Mouse (Mus musculus): ENCODE results near the gene Dmrta2. TPM values are rescaled to one million over a fixed set of nuclear protein-coding genes. Genes with fewer than 3 reads are reported as not detected.

The Dmrta2 gene
- total and polyA plus RNA-seq, 3 experiments: 0.11 to 0.40 TPM; not detected in 1

DNA sequence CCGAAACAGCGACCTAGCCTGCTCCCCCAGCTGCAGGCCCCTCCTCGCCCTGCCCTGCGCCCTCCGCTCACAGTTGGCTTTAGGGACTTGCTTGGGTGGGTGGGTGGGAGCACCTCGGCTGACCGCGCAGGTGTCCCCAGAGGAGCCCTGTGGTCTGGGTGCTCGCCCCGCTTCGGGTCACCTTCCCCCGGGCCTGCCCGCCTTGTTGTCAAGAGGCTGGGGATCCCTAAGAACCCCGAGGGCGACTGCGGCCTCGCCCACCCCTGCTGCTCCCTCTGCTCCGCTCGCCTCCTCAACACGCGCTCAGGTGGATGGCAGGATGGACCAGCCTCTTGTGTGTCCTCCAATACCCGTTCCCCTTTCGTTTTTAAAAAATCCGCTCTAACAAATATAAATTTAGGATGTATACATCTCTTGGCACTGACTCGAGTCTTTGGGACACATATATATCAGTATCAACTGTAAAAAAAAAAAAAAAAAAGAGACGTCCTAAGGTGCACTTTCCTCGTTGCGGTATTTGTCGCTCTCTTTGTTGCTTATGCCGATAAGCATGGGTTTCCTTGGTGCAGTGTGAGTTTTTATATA, 4.9 kb downstream of the Dmrta2 start:
- no peaks in the 10 kb centered on the region for H3K27me3 ChIP-seq (ENCODE audit: insufficient read depth, low read length)
- H3K9me3 ChIP-seq (replicated peaks): peaks cover 67% of the 10 kb centered on the region
- H3K36me3 ChIP-seq (replicated peaks): peaks cover 6% of the 10 kb centered on the region
- H3K4me3 ChIP-seq (ENCODE audit: low read depth, low read length): no peak overlapping the region; the same call in 1 of the 2 replicates
- DNase-seq (ENCODE audit: low spot score) (no peak), ATAC-seq (ENCODE audit: extremely low read depth, insufficient number of reproducible peaks, low FRiP score, poor library complexity, severe bottlenecking) (no peak)
- no peaks in the 10 kb centered on the region; the same call in 1 of the 2 replicates for H3K4me1 ChIP-seq (ENCODE audit: insufficient read depth, low read depth, low read length)
- no peak for TF ChIP-seq CTCF (IDR thresholded peaks at IDR 0.05; ENCODE audit: low read depth, low read length)
- TF ChIP-seq POLR2AphosphoS5 (IDR thresholded peaks at IDR 0.05; ENCODE audit: insufficient replicate concordance, low read depth, low read length): no peak
- TF ChIP-seq GATA2 (IDR thresholded peaks at IDR 0.05; ENCODE audit: borderline replicate concordance, low read depth, low read length): no peak
- no peak for TF ChIP-seq GATA1 (IDR thresholded peaks at IDR 0.05; ENCODE audit: borderline replicate concordance, low read length)
- no peak for TF ChIP-seq TAL1 (conservative IDR thresholded peaks at IDR 0.05; ENCODE audit: low read depth, low read length)

DNA sequence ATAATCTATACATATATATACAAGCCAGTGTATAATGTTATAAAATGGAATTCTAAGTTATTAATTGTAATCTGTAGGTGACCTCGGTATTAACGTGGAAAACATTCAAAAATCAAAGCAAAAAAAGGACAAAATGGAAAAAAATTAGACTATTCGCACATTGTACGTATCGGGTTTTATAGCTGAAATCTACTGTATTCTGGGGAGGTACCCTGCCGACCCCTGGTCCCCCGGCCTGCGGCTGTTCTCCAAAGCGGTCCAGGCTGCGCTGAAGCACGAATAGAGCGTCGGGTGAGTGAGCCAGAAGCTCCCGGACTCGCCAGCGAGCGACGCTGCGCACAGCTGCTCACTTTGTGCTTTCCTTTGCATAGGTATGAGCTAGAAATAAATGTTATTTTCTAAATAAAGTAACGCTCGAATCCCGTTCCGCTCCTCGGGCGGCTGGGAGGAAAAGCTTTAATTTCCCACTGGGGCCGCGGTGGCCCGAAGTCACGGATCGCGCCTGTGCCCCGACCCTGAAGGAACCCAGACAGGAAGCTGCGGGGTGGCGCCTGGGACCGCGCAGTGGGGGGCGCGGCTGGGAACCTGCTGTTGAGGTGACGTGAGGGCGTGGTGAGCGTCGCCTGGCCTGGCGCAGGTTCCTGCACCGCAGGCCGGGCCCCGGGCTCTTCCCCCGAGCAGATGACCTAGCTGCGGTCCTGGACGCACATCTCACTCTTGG, 5.6 kb downstream of the Dmrta2 start:
- Histone ChIP-seq H3K36me3 (replicated peaks) (peaks cover 6% of the 10 kb centered on the region), H3K4me1 (ENCODE audit: insufficient read depth, low read depth, low read length) (no peaks in the 10 kb centered on the region; the same call in 1 of the 2 replicates), H3K4me3 (ENCODE audit: low read depth, low read length) (no peak overlapping the region), H3K27me3 (ENCODE audit: insufficient read depth, low read length) (no peaks in the 10 kb centered on the region), H3K9me3 (replicated peaks) (peaks cover 60% of the 10 kb centered on the region)
- TF ChIP-seq POLR2AphosphoS5 (IDR thresholded peaks at IDR 0.05; ENCODE audit: insufficient replicate concordance, low read depth, low read length): no peak
- no peak for TF ChIP-seq CTCF (IDR thresholded peaks at IDR 0.05; ENCODE audit: low read depth, low read length)
- no peak for TF ChIP-seq GATA1 (IDR thresholded peaks at IDR 0.05; ENCODE audit: borderline replicate concordance, low read length)
- no peak for TF ChIP-seq TAL1 (conservative IDR thresholded peaks at IDR 0.05; ENCODE audit: low read depth, low read length)
- TF ChIP-seq GATA2 (IDR thresholded peaks at IDR 0.05; ENCODE audit: borderline replicate concordance, low read depth, low read length): no peak
- DNase-seq (ENCODE audit: low spot score): no peak
- no peak for ATAC-seq (ENCODE audit: extremely low read depth, insufficient number of reproducible peaks, low FRiP score, poor library complexity, severe bottlenecking)

DNA sequence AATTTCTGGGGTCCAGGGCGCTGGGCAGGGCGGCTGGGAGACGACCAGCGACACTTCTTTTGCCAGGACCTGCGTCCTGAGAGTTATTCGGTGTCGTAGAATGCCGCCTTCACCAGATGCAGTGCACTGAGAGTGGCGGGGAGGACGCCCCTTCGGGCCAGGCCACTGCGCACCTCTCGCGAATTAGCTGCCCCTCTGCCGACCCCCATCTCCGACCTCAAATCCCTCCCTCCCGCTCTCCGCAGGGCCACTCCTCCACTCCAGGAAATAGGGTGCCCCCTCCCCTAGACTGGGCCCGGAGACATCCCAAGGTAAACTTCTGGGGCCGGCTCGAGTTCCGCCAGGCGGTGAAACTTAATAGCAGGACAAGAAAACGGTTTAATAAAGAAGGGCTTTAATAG, 6.2 kb downstream of the Dmrta2 start:
- peaks cover 6% of the 10 kb centered on the region for H3K36me3 ChIP-seq (replicated peaks)
- no peaks in the 10 kb centered on the region for H3K27me3 ChIP-seq (ENCODE audit: insufficient read depth, low read length)
- H3K4me1 ChIP-seq (ENCODE audit: insufficient read depth, low read depth, low read length): no peaks in the 10 kb centered on the region; the same call in 1 of the 2 replicates
- no peak for DNase-seq (ENCODE audit: low spot score)
- no peak for ATAC-seq (ENCODE audit: extremely low read depth, insufficient number of reproducible peaks, low FRiP score, poor library complexity, severe bottlenecking)
- H3K9me3 ChIP-seq (replicated peaks): peaks cover 56% of the 10 kb centered on the region
- no peak overlapping the region for H3K4me3 ChIP-seq (ENCODE audit: low read depth, low read length)
- TF ChIP-seq TAL1 (conservative IDR thresholded peaks at IDR 0.05; ENCODE audit: low read depth, low read length) (no peak), GATA2 (IDR thresholded peaks at IDR 0.05; ENCODE audit: borderline replicate concordance, low read depth, low read length) (no peak), POLR2AphosphoS5 (IDR thresholded peaks at IDR 0.05; ENCODE audit: insufficient replicate concordance, low read depth, low read length) (no peak), CTCF (IDR thresholded peaks at IDR 0.05; ENCODE audit: low read depth, low read length) (no peak), GATA1 (IDR thresholded peaks at IDR 0.05; ENCODE audit: borderline replicate concordance, low read length) (no peak)

DNA sequence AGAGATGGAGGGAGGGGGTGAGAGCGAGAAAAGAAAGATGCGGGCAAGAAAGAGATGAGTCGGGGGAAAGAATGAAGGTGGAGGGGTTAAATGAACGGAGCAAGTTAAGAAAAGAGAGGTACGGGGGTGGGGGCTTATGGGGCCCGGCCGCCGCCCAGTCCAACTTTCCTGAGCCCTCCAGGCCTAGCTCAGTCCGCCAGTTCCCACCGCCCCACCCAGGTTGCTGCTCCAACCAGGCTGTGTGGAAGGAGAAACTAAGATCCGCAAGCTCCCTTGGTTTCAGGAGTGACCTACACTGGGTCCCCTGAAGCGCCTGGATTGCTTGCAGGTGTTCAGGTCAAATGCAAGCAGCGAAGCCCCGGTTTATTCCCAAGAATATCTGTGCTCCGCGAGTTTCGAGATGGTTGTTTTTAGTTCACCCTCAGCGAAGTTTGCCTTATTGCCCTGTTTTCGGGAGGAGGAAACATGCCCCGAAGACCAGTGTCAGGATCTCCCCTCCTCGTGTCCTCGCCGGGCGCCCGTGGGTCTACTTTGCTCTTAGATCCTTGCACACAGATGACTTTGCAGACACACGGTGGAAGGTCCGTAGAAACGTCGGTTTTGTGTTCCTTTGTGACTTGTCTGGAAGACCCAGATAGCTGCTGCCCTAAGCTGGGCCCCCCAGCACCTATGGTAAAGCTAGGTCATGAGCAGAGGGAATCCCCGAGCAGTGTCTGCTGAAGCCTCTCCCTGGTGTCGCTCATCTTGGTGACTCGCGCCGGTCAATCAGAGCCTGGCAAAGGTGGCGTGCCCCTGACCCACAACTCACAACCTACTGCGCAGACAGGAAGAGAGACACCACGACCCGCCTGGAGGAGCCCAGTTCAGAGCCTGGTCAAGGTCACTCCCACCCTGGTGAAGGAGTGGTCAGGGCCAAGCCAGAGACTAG, 6.9 kb downstream of the Dmrta2 start:
- no peak overlapping the region for H3K4me3 ChIP-seq (ENCODE audit: low read depth, low read length)
- peaks cover 6% of the 10 kb centered on the region for H3K36me3 ChIP-seq (replicated peaks)
- no peaks in the 10 kb centered on the region for H3K27me3 ChIP-seq (ENCODE audit: insufficient read depth, low read length)
- H3K4me1 ChIP-seq (ENCODE audit: insufficient read depth, low read depth, low read length): no peaks in the 10 kb centered on the region; the same call in 1 of the 2 replicates
- ATAC-seq (ENCODE audit: extremely low read depth, insufficient number of reproducible peaks, low FRiP score, poor library complexity, severe bottlenecking) (no peak), DNase-seq (ENCODE audit: low spot score) (no peak)
- no peak for TF ChIP-seq GATA2 (IDR thresholded peaks at IDR 0.05; ENCODE audit: borderline replicate concordance, low read depth, low read length)
- no peak for TF ChIP-seq POLR2AphosphoS5 (IDR thresholded peaks at IDR 0.05; ENCODE audit: insufficient replicate concordance, low read depth, low read length)
- no peak for TF ChIP-seq GATA1 (IDR thresholded peaks at IDR 0.05; ENCODE audit: borderline replicate concordance, low read length)
- TF ChIP-seq CTCF (IDR thresholded peaks at IDR 0.05; ENCODE audit: low read depth, low read length): no peak
- TF ChIP-seq TAL1 (conservative IDR thresholded peaks at IDR 0.05; ENCODE audit: low read depth, low read length): no peak
- H3K9me3 ChIP-seq (replicated peaks): peaks cover 53% of the 10 kb centered on the region

- Histone ChIP-seq H3K4me1 (ENCODE audit: insufficient read depth, low read depth, low read length) (no peaks in the 10 kb centered on the region), H3K4me3 (ENCODE audit: low read depth, low read length) (no peak overlapping the region), H3K9me3 (replicated peaks) (peaks cover 45% of the 10 kb centered on the region), H3K27me3 (ENCODE audit: insufficient read depth, low read length) (no peaks in the 10 kb centered on the region), H3K36me3 (replicated peaks) (peaks cover 4% of the 10 kb centered on the region)
- ATAC-seq (ENCODE audit: extremely low read depth, insufficient number of reproducible peaks, low FRiP score, poor library complexity, severe bottlenecking): no peak
- TF ChIP-seq TAL1 (conservative IDR thresholded peaks at IDR 0.05; ENCODE audit: low read depth, low read length): no peak
- no peak for TF ChIP-seq GATA2 (IDR thresholded peaks at IDR 0.05; ENCODE audit: borderline replicate concordance, low read depth, low read length)
- no peak for TF ChIP-seq GATA1 (IDR thresholded peaks at IDR 0.05; ENCODE audit: borderline replicate concordance, low read length)
- no peak for TF ChIP-seq POLR2AphosphoS5 (IDR thresholded peaks at IDR 0.05; ENCODE audit: insufficient replicate concordance, low read depth, low read length)
- no peak for TF ChIP-seq CTCF (IDR thresholded peaks at IDR 0.05; ENCODE audit: low read depth, low read length)
- no peak for DNase-seq (ENCODE audit: low spot score)
These were observed 7.7 kb downstream of the Dmrta2 start for GRCm38 (mm10) chr4:109985424-109986172.
